Mouse (Mus musculus) heart, postnatal 0 days (tissue): Measurements from ENCODE around the gene Ggact. TPM values are rescaled to one million over a fixed set of nuclear protein-coding genes. Genes with fewer than 3 reads are reported as not detected.

Experiments
- ATAC-seq: fragments of 200-750 bp; cut with Nextera tagmentation; 2 replicates; pipeline ENCODE4 v1.8.0; 2017; ENCODE audit warnings: low read depth, moderate number of reproducible peaks, moderate library complexity; ENCODE audit not compliant: insufficient read depth
- DNase-seq: peaks from one replicate; pipeline ENCODE4 v3.0.0-alpha.2; 2016; ENCODE audit warnings: low spot score
- H3K27ac ChIP-seq: fragments of 300-500 bp; sonication (generic); 2 replicates; pipeline ENCODE4 v1.5.1; 2014; ENCODE audit warnings: low read depth, mild to moderate bottlenecking
- H3K27me3 ChIP-seq: fragments of 300-500 bp; sonication (generic); 2 replicates; pipeline ENCODE4 v1.6.1; 2014; ENCODE audit warnings: low read length, mixed read lengths; ENCODE audit not compliant: control insufficient read depth, insufficient read depth
- H3K36me3 ChIP-seq: fragments of 300-500 bp; sonication (generic); replicated peaks from 2 replicates; pipeline ENCODE4 v1.6.1; 2014; ENCODE audit warnings: low read length, mixed read lengths; ENCODE audit not compliant: control insufficient read depth, insufficient read depth
- H3K4me1 ChIP-seq: fragments of 300-500 bp; sonication (generic); 2 replicates; pipeline ENCODE4 v1.6.1; 2014; ENCODE audit warnings: antibody characterized with exemption; ENCODE audit not compliant: control insufficient read depth, insufficient read depth
- H3K4me2 ChIP-seq: fragments of 300-500 bp; sonication (generic); 2 replicates; pipeline ENCODE4 v1.6.1; 2014; ENCODE audit warnings: low read depth, mild to moderate bottlenecking, low read length, moderate library complexity
- H3K4me3 ChIP-seq: fragments of 300-500 bp; sonication (generic); 2 replicates; pipeline ENCODE4 v1.5.1; 2014; ENCODE audit warnings: low read depth, low read length
- H3K9ac ChIP-seq: fragments of 300-500 bp; sonication (generic); replicated peaks from 2 replicates; pipeline ENCODE4 v1.6.1; 2014; ENCODE audit warnings: low read depth, low read length, mixed read lengths
- H3K9me3 ChIP-seq: fragments of 300-500 bp; sonication (generic); replicated peaks from 2 replicates; pipeline ENCODE4 v1.6.1; 2016; ENCODE audit warnings: low read length; ENCODE audit not compliant: control insufficient read depth
- CTCF ChIP-seq: IDR thresholded peaks from 2 replicates; pipeline ENCODE4 v1.5.1; 2016; ENCODE audit warnings: antibody characterized with exemption, control low read depth, low read depth
- EP300 ChIP-seq: IDR thresholded peaks from 2 replicates; pipeline ENCODE4 v1.6.1; 2016; ENCODE audit warnings: antibody characterized with exemption, low read depth
- whole genome bisulfite sequencing: fragments of 180-500 bp; shearing (Covaris S2); extraction: QIAGEN DNeasy Blood & Tissue Kit; methylation state at CpG from one replicate; pipeline ENCODE4 v1.1.7; 2014; 5-methylcytosine and 5-hydroxymethylcytosine counted together
- polyA plus RNA-seq: library from polyadenylated mRNA; unstranded; fragments of >200 nt; fragmentation: Nextera tagmentation; extraction: Ambion mirVana; gene quantifications from 2 replicates; pipeline ENCODE4 v1.2.1, GENCODE M21; 2015
- total RNA-seq: library from RNA; depleted of rRNA; stranded (reverse); fragments of >200 nt; gene quantifications from 2 replicates; pipeline ENCODE4 v1.2.3, GENCODE M21; 2014; ENCODE audit warnings: low replicate concordance

Ggact gene
- total and polyA plus RNA-seq, 2 experiments from 2014 or later: 26.7 to 52.6 TPM

- Histone ChIP-seq H3K9ac (no peak overlapping the region), H3K4me1 (0 out of 2 replicates have a peak, but pooled peaks cover 8% of the 10 kb centered on the region), H3K9me3 (no peaks in the 10 kb centered on the region), H3K27ac (no peak overlapping the region), H3K36me3 (peaks cover 18% of the 10 kb centered on the region), H3K4me2 (no peak overlapping the region), H3K27me3 (no peaks in the 10 kb centered on the region), H3K4me3 (no peak overlapping the region)
- 45% methylated on average over 3 of the region's 3 CpGs for WGBS
- no peak for TF ChIP-seq CTCF
- no peak for TF ChIP-seq EP300
- ATAC-seq (peak; percentile 37), DNase-seq (no peak)
These were observed 25.7 kb downstream of the Ggact start for GRCm38 (mm10) chr14:122887702-122888479.

- no peaks in the 10 kb centered on the region for H3K27me3 ChIP-seq
- TF ChIP-seq EP300 (no peak), CTCF (no peak)
- no peak overlapping the region for H3K4me2 ChIP-seq
- H3K4me1 ChIP-seq: 0 out of 2 replicates have a peak, but pooled peaks cover 8% of the 10 kb centered on the region
- H3K36me3 ChIP-seq: peaks cover 18% of the 10 kb centered on the region
- no peak overlapping the region for H3K4me3 ChIP-seq
- no peak for DNase-seq
- H3K9me3 ChIP-seq: no peaks in the 10 kb centered on the region
- no peak overlapping the region for H3K9ac ChIP-seq
- H3K27ac ChIP-seq: no peak overlapping the region
- ATAC-seq: no peak
- WGBS: 96% methylated on average over 1 of the region's 1 CpGs
These were observed 26.3 kb downstream of the Ggact start for GRCm38 (mm10) chr14:122887278-122887677.

- no peaks in the 10 kb centered on the region for H3K9me3 ChIP-seq
- 73% methylated on average over 7 of the region's 7 CpGs for WGBS
- H3K36me3 ChIP-seq: peaks cover 10% of the 10 kb centered on the region; the same call in 1 of the 2 replicates
- no peak for ATAC-seq
- H3K4me2 ChIP-seq: no peak overlapping the region
- H3K27ac ChIP-seq: no peak overlapping the region
- H3K9ac ChIP-seq: no peak overlapping the region
- H3K4me3 ChIP-seq: no peak overlapping the region
- 0 out of 2 replicates have a peak, but pooled peaks cover 8% of the 10 kb centered on the region for H3K4me1 ChIP-seq
- TF ChIP-seq CTCF: no peak
- TF ChIP-seq EP300: no peak
- DNase-seq: no peak
- no peaks in the 10 kb centered on the region for H3K27me3 ChIP-seq
These were observed 27.7 kb downstream of the Ggact start for GRCm38 (mm10) chr14:122885893-122886292.

GRCm38 (mm10) chr14:122883821-122884584 lies 29.6 kb downstream of the Ggact start:
- H3K27ac ChIP-seq: no peak overlapping the region
- H3K4me2 ChIP-seq: no peak overlapping the region
- H3K4me3 ChIP-seq: no peak overlapping the region
- H3K9ac ChIP-seq: no peak overlapping the region
- H3K36me3 ChIP-seq: no peaks in the 10 kb centered on the region
- no peaks in the 10 kb centered on the region for H3K9me3 ChIP-seq
- TF ChIP-seq EP300: no peak
- TF ChIP-seq CTCF: no peak
- 62% methylated on average over 10 of the region's 10 CpGs for WGBS
- ATAC-seq (no peak), DNase-seq (no peak)
- no peaks in the 10 kb centered on the region for H3K27me3 ChIP-seq
- 0 out of 2 replicates have a peak, but pooled peaks cover 8% of the 10 kb centered on the region for H3K4me1 ChIP-seq

- Histone ChIP-seq H3K4me1 (0 out of 2 replicates have a peak, but pooled peaks cover 4% of the 10 kb centered on the region), H3K9me3 (no peaks in the 10 kb centered on the region), H3K9ac (no peak overlapping the region), H3K4me2 (no peak overlapping the region), H3K36me3 (no peaks in the 10 kb centered on the region), H3K27ac (no peak overlapping the region), H3K4me3 (no peak overlapping the region), H3K27me3 (no peaks in the 10 kb centered on the region)
- WGBS: 83% methylated on average over 4 of the region's 4 CpGs
- ATAC-seq (no peak), DNase-seq (no peak)
- TF ChIP-seq EP300 (no peak), CTCF (no peak)
These were observed 30.1 kb downstream of the Ggact start for GRCm38 (mm10) chr14:122883410-122883806.
